Mouse (Mus musculus): ENCODE results near the gene Slx4ip. TPM values are rescaled to one million over a fixed set of nuclear protein-coding genes. Genes with fewer than 3 reads are reported as not detected.

The Slx4ip gene
- total and polyA plus RNA-seq, 3 experiments: 1.3 to 2.5 TPM; not detected in 1

DNA sequence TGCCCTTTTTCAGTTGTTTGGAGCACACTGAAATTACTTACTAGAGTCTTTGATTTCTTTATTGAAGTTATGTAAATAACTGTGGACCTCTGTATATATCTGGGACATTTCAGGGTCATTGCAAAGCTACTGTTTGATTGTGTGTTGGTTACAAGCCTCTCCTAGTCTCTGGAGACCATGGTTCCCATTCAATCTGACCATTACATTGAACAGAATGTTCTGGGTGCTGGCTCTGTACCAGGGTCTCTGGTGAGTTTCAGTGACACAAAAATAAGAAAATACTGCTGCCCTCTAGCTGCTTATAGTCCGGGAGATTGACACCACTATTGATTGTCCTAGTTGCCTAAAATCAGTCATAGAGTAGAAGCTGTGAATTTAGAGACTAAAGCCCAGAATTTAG is 158.9 kb downstream of the Slx4ip start:
- Histone ChIP-seq H3K9ac (ENCODE audit: control insufficient read depth, low read depth, low read length, poor library complexity, severe bottlenecking) (no peak overlapping the region), H3K4me1 (ENCODE audit: control insufficient read depth in 1 of 2, insufficient read depth in 2 of 2, low read length in 2 of 2) (no peaks in the 10 kb centered on the region), H3K27me3 (ENCODE audit: control insufficient read depth in 1 of 2, insufficient read depth in 2 of 2, low read length in 2 of 2) (no peaks in the 10 kb centered on the region), H3K79me2 (ENCODE audit: control insufficient read depth, insufficient read depth, low read length, poor library complexity) (no peaks in the 10 kb centered on the region), H3K9me3 (replicated peaks; ENCODE audit: insufficient read depth, low read length) (no peaks in the 10 kb centered on the region), H3K27ac (ENCODE audit: control insufficient read depth, low read depth, low read length) (no peak overlapping the region), H3K36me3 (ENCODE audit: control insufficient read depth in 1 of 2, insufficient read depth in 2 of 2, low read length in 2 of 2) (no peaks in the 10 kb centered on the region), H3K4me3 (ENCODE audit: control insufficient read depth in 1 of 2, insufficient read depth in 1 of 2, low read depth in 2 of 2, low read length in 2 of 2) (no peak overlapping the region)
- TF ChIP-seq NELFE (IDR thresholded peaks at IDR 0.05; ENCODE audit: low read depth, low read length) (no peak), TAL1 (IDR thresholded peaks at IDR 0.05; ENCODE audit: low read length) (no peak), TBP (IDR thresholded peaks at IDR 0.05; ENCODE audit: low read depth, low read length) (no peak), ZC3H11A (IDR thresholded peaks at IDR 0.05; ENCODE audit: low read depth, low read length) (no peak), ELF1 (IDR thresholded peaks at IDR 0.05; ENCODE audit: low read depth, low read length) (no peak), POLR2AphosphoS5 (IDR thresholded peaks at IDR 0.05; ENCODE audit: borderline replicate concordance, low read depth, low read length) (no peak), MAFK (IDR thresholded peaks at IDR 0.05; ENCODE audit: borderline replicate concordance, low read depth, low read length) (no peak), HCFC1 (IDR thresholded peaks at IDR 0.05; ENCODE audit: low read depth, low read length) (no peak), MYB (IDR thresholded peaks at IDR 0.05; ENCODE audit: low read depth, low read length) (no peak), GABPA (IDR thresholded peaks at IDR 0.05; ENCODE audit: low read depth, low read length) (no peak)
- DNase-seq (ENCODE audit: low read depth, low spot score): no peak

DNA sequence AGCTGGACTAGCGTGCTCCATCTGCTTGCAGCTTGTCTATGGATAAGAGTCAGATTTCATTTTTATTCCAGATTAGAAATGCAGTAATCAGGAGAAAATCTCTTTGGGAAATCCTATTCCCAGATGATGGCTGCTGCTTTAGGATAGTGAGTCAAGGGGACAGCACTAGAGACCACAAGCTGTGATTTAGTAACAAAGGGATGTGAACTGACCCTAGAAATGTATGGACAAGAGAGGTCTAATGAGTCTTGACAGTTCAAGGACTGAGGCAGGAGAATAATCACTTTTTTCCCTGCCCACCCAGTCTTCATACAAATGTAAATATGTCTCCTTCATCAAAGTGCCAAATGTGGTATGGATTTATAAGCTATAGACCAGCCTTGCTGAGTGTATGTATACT is 172.8 kb downstream of the Slx4ip start:
- Histone ChIP-seq H3K4me1 (ENCODE audit: control insufficient read depth in 1 of 2, insufficient read depth in 2 of 2, low read length in 2 of 2) (no peaks in the 10 kb centered on the region), H3K79me2 (ENCODE audit: control insufficient read depth, insufficient read depth, low read length, poor library complexity) (no peaks in the 10 kb centered on the region), H3K9me3 (replicated peaks; ENCODE audit: insufficient read depth, low read length) (no peaks in the 10 kb centered on the region), H3K27me3 (ENCODE audit: control insufficient read depth in 1 of 2, insufficient read depth in 2 of 2, low read length in 2 of 2) (no peaks in the 10 kb centered on the region), H3K4me3 (ENCODE audit: control insufficient read depth in 1 of 2, insufficient read depth in 1 of 2, low read depth in 2 of 2, low read length in 2 of 2) (no peak overlapping the region), H3K27ac (ENCODE audit: control insufficient read depth, low read depth, low read length) (no peak overlapping the region), H3K36me3 (ENCODE audit: control insufficient read depth in 1 of 2, insufficient read depth in 2 of 2, low read length in 2 of 2) (no peaks in the 10 kb centered on the region), H3K9ac (ENCODE audit: control insufficient read depth, low read depth, low read length, poor library complexity, severe bottlenecking) (no peak overlapping the region)
- no peak for TF ChIP-seq ZKSCAN1 (IDR thresholded peaks at IDR 0.05; ENCODE audit: low read depth, low read length)
- TF ChIP-seq ELF1 (IDR thresholded peaks at IDR 0.05; ENCODE audit: low read depth, low read length): no peak
- no peak for TF ChIP-seq CTCF (IDR thresholded peaks at IDR 0.05 in 2 of 3, conservative IDR thresholded peaks at IDR 0.05 in 1 of 3; ENCODE audit: control insufficient read depth in 1 of 3, insufficient read depth in 1 of 3, low read depth in 2 of 3, low read length in 3 of 3, poor library complexity in 1 of 3, severe bottlenecking in 1 of 3)
- TF ChIP-seq NRF1 (IDR thresholded peaks at IDR 0.05; ENCODE audit: insufficient read depth, low read depth, low read length, poor library complexity, severe bottlenecking): no peak
- TF ChIP-seq MAX (IDR thresholded peaks at IDR 0.05; ENCODE audit: low read length): no peak
- TF ChIP-seq GATA1 (IDR thresholded peaks at IDR 0.05; ENCODE audit: low read depth, low read length): no peak
- TF ChIP-seq MYB (IDR thresholded peaks at IDR 0.05; ENCODE audit: low read depth, low read length): no peak
- no peak for TF ChIP-seq TCF12 (IDR thresholded peaks at IDR 0.05; ENCODE audit: low read depth, low read length)
- TF ChIP-seq MAFK (IDR thresholded peaks at IDR 0.05; ENCODE audit: borderline replicate concordance, low read depth, low read length): no peak
- TF ChIP-seq SMC3 (IDR thresholded peaks at IDR 0.05; ENCODE audit: low read depth, low read length): no peak
- TF ChIP-seq MYC (IDR thresholded peaks at IDR 0.05; ENCODE audit: low read depth, low read length): no peak
- DNase-seq (ENCODE audit: low read depth, low spot score): no peak

All from MEL (cell line).